Mouse (Mus musculus): ENCODE results near the gene Txnrd2. TPM values are rescaled to one million over a fixed set of nuclear protein-coding genes. Genes with fewer than 3 reads are reported as not detected.

The Txnrd2 gene
- polyA plus RNA-seq, 1 experiment: 7.1 TPM

GRCm38 (mm10) chr16:18391728-18392127 is 34.5 kb upstream of the Txnrd2 start:
- Histone ChIP-seq H3K9me3 (replicated peaks; ENCODE audit: control insufficient read depth, insufficient read depth, low read length, poor library complexity, severe bottlenecking) (no peaks in the 10 kb centered on the region), H3K36me3 (ENCODE audit: control insufficient read depth, insufficient read depth, low read length, poor library complexity, severe bottlenecking) (no peaks in the 10 kb centered on the region), H3K27ac (ENCODE audit: insufficient read depth, low read length) (peak overlapping the region; percentile 19; the same call in 1 of the 2 replicates), H3K4me3 (ENCODE audit: low read depth, low read length) (no peak overlapping the region), H3K27me3 (ENCODE audit: control insufficient read depth, insufficient read depth, low read length, poor library complexity, severe bottlenecking) (no peaks in the 10 kb centered on the region), H3K4me1 (ENCODE audit: control insufficient read depth, insufficient read depth, low read length) (peaks cover 22% of the 10 kb centered on the region), H3K9ac (ENCODE audit: low read depth, poor library complexity, severe bottlenecking) (no peak overlapping the region)
- TF ChIP-seq POLR2A (IDR thresholded peaks at IDR 0.05; ENCODE audit: insufficient read depth, low read length) (no peak), CTCF (IDR thresholded peaks at IDR 0.05; ENCODE audit: low read depth, low read length) (no peak), EP300 (IDR thresholded peaks at IDR 0.05; ENCODE audit: insufficient read depth, low read depth, low read length) (no peak)

GRCm38 (mm10) chr16:18392469-18393426 is 33.4 kb upstream of the Txnrd2 start:
- TF ChIP-seq EP300 (IDR thresholded peaks at IDR 0.05; ENCODE audit: insufficient read depth, low read depth, low read length) (no peak), CTCF (IDR thresholded peaks at IDR 0.05; ENCODE audit: low read depth, low read length) (peak; percentile 53)
- Histone ChIP-seq H3K9ac (ENCODE audit: low read depth, poor library complexity, severe bottlenecking) (peak overlapping the region; percentile 73), H3K27ac (ENCODE audit: insufficient read depth, low read length) (no peak overlapping the region), H3K9me3 (replicated peaks; ENCODE audit: control insufficient read depth, insufficient read depth, low read length, poor library complexity, severe bottlenecking) (no peaks in the 10 kb centered on the region), H3K27me3 (ENCODE audit: control insufficient read depth, insufficient read depth, low read length, poor library complexity, severe bottlenecking) (no peaks in the 10 kb centered on the region), H3K4me1 (ENCODE audit: control insufficient read depth, insufficient read depth, low read length) (peaks cover 17% of the 10 kb centered on the region), H3K36me3 (ENCODE audit: control insufficient read depth, insufficient read depth, low read length, poor library complexity, severe bottlenecking) (0 out of 2 replicates have a peak, but pooled peaks cover 6% of the 10 kb centered on the region), H3K4me3 (ENCODE audit: low read depth, low read length) (peak overlapping the region; percentile 84)

DNA sequence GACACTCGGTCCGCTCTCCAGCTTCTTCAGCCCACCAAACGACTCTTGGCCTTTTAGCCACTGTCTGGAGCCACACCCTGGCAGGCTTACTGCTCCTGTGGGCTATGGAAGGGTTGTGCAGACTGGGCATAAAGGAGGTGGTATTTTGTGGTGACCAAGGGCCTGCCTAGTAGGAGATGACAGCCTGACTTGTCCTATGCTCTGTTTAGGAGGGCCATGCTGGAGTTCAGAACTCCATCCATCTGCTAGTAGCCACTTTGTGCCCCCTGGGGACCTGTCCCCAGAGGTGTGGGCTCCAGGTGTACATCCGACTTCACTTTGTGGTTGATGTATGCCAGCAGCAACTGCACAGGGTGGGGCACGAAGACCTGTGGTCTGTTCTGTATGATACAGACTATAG is 32.6 kb upstream of the Txnrd2 start:
- Histone ChIP-seq H3K4me1 (ENCODE audit: control insufficient read depth, insufficient read depth, low read length) (peaks cover 11% of the 10 kb centered on the region), H3K9ac (ENCODE audit: low read depth, poor library complexity, severe bottlenecking) (peak overlapping the region; percentile 73), H3K4me3 (ENCODE audit: low read depth, low read length) (peak overlapping the region; percentile 84), H3K9me3 (replicated peaks; ENCODE audit: control insufficient read depth, insufficient read depth, low read length, poor library complexity, severe bottlenecking) (no peaks in the 10 kb centered on the region), H3K27ac (ENCODE audit: insufficient read depth, low read length) (no peak overlapping the region), H3K27me3 (ENCODE audit: control insufficient read depth, insufficient read depth, low read length, poor library complexity, severe bottlenecking) (no peaks in the 10 kb centered on the region), H3K36me3 (ENCODE audit: control insufficient read depth, insufficient read depth, low read length, poor library complexity, severe bottlenecking) (0 out of 2 replicates have a peak, but pooled peaks cover 6% of the 10 kb centered on the region)
- TF ChIP-seq EP300 (IDR thresholded peaks at IDR 0.05; ENCODE audit: insufficient read depth, low read depth, low read length): no peak
- TF ChIP-seq CTCF (IDR thresholded peaks at IDR 0.05; ENCODE audit: low read depth, low read length): no peak
- TF ChIP-seq POLR2A (IDR thresholded peaks at IDR 0.05; ENCODE audit: insufficient read depth, low read length): no peak

- Histone ChIP-seq H3K27me3 (ENCODE audit: control insufficient read depth, insufficient read depth, low read length, poor library complexity, severe bottlenecking) (no peaks in the 10 kb centered on the region), H3K4me3 (ENCODE audit: low read depth, low read length) (no peak overlapping the region), H3K9me3 (replicated peaks; ENCODE audit: control insufficient read depth, insufficient read depth, low read length, poor library complexity, severe bottlenecking) (no peaks in the 10 kb centered on the region), H3K36me3 (ENCODE audit: control insufficient read depth, insufficient read depth, low read length, poor library complexity, severe bottlenecking) (0 out of 2 replicates have a peak, but pooled peaks cover 7% of the 10 kb centered on the region), H3K27ac (ENCODE audit: insufficient read depth, low read length) (no peak overlapping the region), H3K4me1 (ENCODE audit: control insufficient read depth, insufficient read depth, low read length) (peaks cover 11% of the 10 kb centered on the region), H3K9ac (ENCODE audit: low read depth, poor library complexity, severe bottlenecking) (no peak overlapping the region)
- TF ChIP-seq CTCF (IDR thresholded peaks at IDR 0.05; ENCODE audit: low read depth, low read length) (no peak), EP300 (IDR thresholded peaks at IDR 0.05; ENCODE audit: insufficient read depth, low read depth, low read length) (no peak), POLR2A (IDR thresholded peaks at IDR 0.05; ENCODE audit: insufficient read depth, low read length) (no peak)
Observed at GRCm38 (mm10) chr16:18394056-18394455, 32.1 kb upstream of the Txnrd2 start.

- Histone ChIP-seq H3K27ac (ENCODE audit: insufficient read depth, low read length) (peak overlapping the region; percentile 69), H3K4me1 (ENCODE audit: control insufficient read depth, insufficient read depth, low read length) (peaks cover 11% of the 10 kb centered on the region), H3K9me3 (replicated peaks; ENCODE audit: control insufficient read depth, insufficient read depth, low read length, poor library complexity, severe bottlenecking) (no peaks in the 10 kb centered on the region), H3K36me3 (ENCODE audit: control insufficient read depth, insufficient read depth, low read length, poor library complexity, severe bottlenecking) (0 out of 2 replicates have a peak, but pooled peaks cover 7% of the 10 kb centered on the region), H3K4me3 (ENCODE audit: low read depth, low read length) (peak overlapping the region; percentile 26; the same call in 1 of the 2 replicates), H3K9ac (ENCODE audit: low read depth, poor library complexity, severe bottlenecking) (0 out of 2 replicates have a peak overlapping the region, but pooled peaks have one; percentile 17), H3K27me3 (ENCODE audit: control insufficient read depth, insufficient read depth, low read length, poor library complexity, severe bottlenecking) (no peaks in the 10 kb centered on the region)
- TF ChIP-seq POLR2A (IDR thresholded peaks at IDR 0.05; ENCODE audit: insufficient read depth, low read length): peak; percentile 14
- peak; percentile 55; the same call in 1 of the 2 replicates for TF ChIP-seq EP300 (IDR thresholded peaks at IDR 0.05; ENCODE audit: insufficient read depth, low read depth, low read length)
- TF ChIP-seq CTCF (IDR thresholded peaks at IDR 0.05; ENCODE audit: low read depth, low read length): no peak
Observed at GRCm38 (mm10) chr16:18394777-18395619, 31.2 kb upstream of the Txnrd2 start.
